Mouse (Mus musculus) lung, adult 2 months (tissue): ENCODE measurements around the gene Hspa12b.

Experiments
- CTCF ChIP-seq: fragments of 200-500 bp; IDR thresholded peaks from 2 replicates; pipeline ENCODE4 v1.5.1; 2011; ENCODE audit warnings: mild to moderate bottlenecking, low read length, control low read depth; ENCODE audit not compliant: insufficient read depth
- POLR2A ChIP-seq: fragments of 200-500 bp; IDR thresholded peaks from 2 replicates; pipeline ENCODE4 v1.6.1; 2011; ENCODE audit warnings: low read depth, mild to moderate bottlenecking, control low read depth, low read length, borderline replicate concordance; ENCODE audit errors: extremely low read depth

DNA sequence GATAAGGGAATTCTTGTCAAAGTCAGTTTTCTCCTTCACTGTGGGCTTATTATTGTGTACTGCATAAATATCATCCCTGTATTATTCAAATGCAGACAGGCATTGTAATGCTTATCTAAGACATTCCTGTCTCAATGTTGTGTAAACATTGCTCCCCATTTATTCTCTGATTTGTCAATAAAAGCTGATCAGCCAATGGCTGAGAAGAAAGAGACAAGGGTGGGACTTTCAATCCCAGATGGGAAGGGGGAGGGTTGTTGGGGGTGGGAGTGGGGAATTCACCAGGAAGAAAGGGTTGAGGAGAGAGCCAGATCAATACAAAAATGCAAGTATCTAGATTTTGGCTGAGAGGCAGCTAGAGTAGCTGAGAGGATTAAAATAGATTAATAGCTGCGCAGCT lies 41.8 kb downstream of the Hspa12b start:
- TF ChIP-seq POLR2A (no peak), CTCF (no peak)
